Mouse (Mus musculus) layer of hippocampus, postnatal 25 days (tissue): ENCODE data around the gene Arhgap10. TPM values are rescaled to one million over a fixed set of nuclear protein-coding genes. Genes with fewer than 3 reads are reported as not detected.

Source experiments
- DNase-seq, 2 experiments: peaks; one replicate each; pipeline ENCODE4 v3.0.0; 2022; ENCODE audit warnings: mixed read lengths in 2 of 2, low spot score in 1 of 2; ENCODE audit errors: extremely low spot score in 1 of 2
- total RNA-seq, 2 experiments: library from RNA; stranded (reverse); gene quantifications; 2 replicates each; pipeline ENCODE4 v1.2.3; 2021

Arhgap10 gene
- total RNA-seq, result 1 to 10 TPM; 8.0 to 9.3 TPM

DNA sequence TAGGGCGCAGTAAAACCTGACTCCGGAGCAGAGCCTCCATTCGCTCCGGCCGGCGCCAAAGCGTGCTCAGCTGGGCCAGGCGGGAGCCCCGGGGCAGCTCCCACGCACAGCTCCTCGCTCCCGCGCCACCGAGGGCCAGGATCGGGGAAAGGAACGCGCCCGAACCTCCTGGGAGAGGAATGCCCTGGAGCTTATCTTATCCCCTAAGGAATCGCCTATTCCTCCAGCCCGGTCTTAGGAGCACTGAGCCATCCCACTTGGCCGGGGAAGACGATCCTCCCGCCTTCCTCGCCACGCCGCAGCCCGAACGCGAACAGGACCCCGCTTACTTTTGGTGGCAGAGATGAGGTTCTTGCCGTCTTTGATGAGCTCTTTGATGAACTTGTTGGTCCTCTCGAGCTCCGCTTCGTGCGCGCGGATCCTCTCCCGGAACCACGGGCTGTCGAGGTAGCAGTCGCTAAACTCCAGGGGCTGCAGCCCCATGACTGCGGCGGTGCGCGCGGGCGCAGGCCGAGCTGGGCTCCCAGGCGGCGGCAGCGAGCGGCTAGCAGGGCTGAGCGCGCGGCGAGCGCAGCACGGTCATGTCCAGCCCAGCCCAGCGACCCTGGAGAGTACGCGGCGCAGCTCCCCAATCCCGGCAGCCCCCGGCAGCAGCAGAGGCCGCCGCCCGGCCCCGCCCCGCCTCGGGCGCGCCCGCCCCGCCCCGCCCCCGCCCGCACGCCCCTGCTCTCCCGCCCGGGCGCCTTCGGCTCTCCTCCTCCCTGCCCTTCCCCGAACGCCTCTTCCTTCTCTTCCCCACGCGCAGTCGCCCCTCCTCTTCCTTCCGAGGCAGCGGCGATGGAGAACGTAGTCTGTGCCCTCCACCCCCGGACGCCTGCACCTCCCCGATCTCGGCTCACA is at the start of gene Arhgap10:
TSS of gene Arhgap10 (minus strand) at position 653 of the 900 bp plus-strand sequence.
- peak; percentile 31 to 46 for DNase-seq

DNA sequence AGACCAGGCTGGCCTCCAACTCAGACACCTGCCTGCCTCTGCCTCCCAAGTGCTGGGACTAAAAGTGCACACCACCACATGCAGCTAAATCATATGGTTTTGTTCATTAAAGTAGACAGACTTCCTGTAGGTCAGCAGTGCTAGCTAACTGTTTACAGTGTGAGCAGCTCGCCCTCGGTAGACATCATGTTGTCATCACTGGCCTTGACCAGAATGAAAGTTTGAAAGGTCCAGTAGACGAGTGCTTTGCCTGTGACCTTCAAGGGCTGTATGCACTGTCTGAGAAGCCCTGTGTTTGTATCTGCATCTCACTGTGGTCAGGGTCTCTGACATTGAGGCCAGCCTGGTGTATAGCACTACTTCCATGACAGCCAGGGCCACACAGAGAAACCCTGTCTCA is 43.7 kb upstream of the Arhgap10 start:
- DNase-seq, result no peak

DNA sequence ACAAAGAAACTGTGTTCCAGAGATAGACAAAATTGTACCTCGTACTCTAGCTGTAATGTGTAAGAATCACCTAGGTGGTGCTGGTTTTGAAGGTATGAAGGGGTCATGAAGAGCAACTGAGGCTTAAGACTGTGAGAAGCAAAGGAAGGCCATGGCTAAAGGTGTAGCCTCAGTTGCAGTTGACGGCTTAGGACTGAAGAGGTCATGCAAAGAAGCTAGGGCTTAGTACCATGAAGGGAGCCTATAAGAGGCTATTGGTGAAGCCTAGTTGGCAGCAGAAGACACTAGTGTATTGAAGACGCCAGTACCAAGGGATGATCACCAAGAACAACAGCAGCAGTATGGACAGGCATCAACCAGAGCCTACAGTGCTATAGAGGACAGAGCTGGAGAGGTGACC is 34.7 kb upstream of the Arhgap10 start:
- no peak for DNase-seq

DNA sequence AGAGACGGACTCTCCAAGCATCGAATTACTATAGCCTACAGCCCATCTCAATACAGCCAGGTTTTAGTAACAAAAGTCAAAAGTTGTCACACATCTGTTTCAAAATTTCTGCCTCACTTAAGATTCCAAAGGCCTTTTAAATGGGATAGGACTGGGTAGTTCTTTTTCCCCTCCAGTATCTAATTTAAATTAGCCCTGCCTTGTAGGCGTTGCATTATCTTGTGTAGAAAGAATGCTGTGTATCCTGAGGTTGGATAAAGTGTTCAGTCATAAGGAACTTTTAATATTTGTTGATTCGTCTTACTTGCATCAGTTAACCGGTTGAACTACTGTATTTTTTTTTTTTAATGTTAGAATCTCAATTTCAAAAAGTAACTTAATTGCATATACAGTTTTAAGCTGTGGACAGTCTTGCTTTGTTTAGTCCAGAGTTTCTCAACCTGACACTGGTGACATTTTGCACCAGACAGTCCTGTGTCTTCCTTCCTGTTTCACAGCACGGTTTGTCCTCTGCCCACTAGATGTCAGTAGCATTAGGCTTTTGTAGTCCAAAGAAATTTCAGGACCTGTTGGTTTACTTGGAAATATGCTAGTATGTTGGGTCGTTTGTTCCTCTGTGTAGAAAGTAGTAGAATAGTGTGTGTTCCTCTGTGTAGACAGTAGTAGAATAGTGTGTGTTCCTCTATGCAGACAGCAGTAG is 32.3 kb upstream of the Arhgap10 start:
- DNase-seq, result no peak

DNA sequence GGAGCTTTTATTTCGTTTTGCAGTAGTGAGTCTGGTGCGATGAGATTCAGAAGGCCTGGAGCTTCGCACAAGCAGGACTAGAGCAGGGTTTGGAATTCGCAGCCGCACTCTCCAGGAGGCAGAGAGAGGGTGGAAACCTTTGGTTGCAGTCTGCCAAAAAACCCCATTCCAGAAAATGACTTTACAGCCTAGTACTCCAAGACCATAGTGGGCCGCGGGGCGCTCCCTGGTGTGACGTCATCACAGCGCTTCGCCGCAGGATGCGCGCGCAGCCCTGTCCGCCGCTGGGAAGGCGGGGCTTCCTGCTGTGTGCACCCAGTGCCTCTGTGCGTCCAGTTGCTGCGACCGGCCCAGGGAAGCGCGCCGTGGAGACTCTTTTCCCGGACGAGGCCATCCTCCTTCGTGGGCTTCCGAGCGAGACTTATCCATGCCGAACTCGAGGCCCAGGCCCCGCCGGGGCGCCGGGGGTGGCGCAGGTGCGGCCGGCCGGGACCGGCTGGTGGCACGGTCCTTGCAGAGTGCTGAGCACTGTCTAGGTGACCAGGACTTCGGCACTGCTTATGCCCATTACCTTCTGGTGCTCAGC is 31.5 kb upstream of the Arhgap10 start, which contains the start of gene Prmt9:
TSS of gene Prmt9 (plus strand) at position 277 of the 586 bp plus-strand sequence.
- peak; percentile 93 to 94 for DNase-seq

DNA sequence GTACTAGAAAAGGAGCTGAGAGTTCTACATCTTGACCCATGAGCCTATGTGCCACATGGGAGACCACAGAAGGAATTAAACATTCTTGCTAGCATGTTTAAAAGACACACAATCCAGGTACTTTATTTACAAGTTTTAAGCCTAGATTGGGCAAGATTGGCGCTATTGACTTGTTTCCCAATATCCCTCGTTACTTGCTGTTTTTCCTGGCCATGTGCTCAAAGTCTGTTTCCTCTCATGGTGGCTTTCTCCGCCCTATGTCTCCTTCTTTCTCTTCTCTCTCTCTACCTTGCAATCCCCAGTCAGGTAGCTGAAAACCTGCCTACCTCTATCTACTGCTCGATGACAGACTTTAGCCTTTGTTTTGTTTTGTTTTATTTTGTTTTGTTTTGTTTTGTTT is 27.9 kb upstream of the Arhgap10 start:
- no peak for DNase-seq

DNA sequence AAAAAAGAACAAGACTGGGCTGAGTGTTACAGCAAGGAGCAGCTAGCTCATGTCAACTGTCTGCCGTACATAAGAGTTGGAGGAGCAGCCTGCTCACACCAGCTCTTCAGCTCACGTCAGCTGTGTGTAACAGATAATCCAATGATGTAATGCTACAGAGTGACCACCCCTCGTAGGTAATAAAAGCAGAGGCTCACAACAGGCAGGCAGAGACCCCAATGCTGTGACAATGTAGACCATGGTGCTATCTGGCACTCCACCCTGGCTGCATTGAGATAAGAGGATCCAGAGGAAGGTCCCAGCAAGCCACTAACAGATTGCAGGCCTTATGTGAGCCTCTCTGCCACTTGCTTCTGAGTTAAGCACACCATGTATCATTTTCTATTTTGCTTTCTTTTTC is 26.7 kb upstream of the Arhgap10 start:
- no peak for DNase-seq

DNA sequence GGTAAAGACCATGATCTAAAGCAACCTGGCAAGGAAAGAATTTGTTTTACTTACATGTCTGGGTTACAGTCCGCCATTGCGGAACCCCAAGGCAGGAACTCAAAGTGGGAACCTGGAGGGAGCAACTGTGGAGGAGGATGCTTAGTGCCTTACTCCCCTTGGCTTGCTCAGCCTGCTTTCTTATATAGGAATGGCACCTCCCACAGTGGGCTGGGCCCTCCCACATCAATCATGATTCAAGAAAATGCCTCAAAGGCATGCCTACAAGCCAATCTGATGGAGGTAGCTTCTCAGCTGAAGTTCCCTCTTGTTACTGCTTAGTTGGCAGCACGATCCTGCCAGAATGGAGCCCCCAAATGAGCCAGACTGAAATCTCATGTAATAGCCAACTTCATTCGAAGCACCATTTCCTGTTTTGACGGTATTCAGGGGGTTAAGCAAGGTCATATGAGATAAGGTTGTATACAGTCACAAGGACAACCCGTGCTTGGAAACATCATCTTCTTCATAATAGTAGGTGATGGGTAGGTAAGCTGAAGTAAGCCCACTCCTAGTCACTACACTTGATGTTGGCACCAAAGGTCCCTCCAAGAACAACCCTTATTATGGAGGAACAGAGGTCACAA is 25.5 kb upstream of the Arhgap10 start:
- no peak for DNase-seq

DNA sequence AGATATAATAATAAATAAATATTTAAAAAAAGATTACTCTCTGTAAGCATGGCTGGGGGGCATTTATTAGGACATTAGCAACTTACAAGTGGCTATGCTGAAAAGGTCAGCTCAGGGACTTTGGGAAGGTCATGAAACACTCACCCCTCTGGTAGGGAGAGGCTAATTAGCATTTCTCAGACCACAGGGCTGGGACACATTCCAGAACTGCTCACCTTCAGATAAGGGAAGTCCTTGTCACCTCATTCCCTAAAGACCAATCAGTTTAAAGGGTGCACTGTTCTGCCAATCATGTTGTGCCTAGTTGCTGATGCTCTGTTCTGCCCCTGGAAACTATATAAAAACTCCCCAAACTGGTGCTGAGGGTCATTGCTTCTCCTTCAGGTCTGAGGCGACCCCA is 20.5 kb upstream of the Arhgap10 start:
- no peak for DNase-seq

DNA sequence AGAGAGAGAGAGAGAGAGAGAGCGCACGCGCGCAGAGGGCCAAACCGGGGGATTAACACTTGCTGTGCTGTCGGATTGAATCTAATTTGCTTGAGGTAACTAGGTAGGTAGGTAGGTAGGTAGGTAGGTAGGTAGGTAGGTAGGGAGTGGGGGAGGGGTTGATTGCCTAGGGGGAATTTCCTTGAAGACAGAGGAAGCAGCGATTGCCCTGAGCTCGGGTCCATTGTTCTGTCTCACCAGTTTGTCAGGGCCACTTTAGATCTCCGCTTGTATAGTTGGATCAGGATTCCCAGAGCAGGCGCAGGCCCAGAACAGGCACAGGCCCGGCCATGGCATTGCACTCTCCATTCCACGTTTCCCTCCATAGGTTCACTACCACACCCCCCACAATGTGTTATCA is 19.1 kb upstream of the Arhgap10 start:
- no peak for DNase-seq

DNA sequence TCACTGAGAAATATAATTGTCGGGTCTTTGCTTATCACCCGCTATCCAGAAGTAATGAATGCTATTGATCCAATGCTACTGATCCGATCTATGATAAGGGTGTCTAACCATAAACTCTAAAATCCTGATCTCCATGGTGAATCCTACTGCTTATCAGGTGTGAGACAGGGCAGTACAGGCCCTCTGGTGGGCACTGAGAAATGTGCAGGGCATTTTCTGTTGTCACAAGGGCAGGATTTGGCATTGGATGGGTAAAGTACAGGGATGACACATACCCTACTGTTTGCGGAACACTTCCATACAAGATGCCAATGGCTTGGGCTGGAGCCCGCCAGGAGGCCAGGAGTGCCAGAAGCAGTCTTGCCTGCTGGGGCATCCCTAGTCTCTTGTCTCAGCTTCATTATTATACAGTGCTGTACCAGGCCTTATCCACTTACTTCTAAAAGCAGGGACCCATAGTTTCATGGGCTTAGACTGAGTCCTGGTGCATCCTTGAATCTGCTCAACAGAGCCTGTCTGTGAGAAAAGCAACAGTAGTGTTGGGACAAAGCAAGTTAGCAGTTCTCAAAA is 17.4 kb upstream of the Arhgap10 start:
- DNase-seq, result peak; percentile 23 to 51

DNA sequence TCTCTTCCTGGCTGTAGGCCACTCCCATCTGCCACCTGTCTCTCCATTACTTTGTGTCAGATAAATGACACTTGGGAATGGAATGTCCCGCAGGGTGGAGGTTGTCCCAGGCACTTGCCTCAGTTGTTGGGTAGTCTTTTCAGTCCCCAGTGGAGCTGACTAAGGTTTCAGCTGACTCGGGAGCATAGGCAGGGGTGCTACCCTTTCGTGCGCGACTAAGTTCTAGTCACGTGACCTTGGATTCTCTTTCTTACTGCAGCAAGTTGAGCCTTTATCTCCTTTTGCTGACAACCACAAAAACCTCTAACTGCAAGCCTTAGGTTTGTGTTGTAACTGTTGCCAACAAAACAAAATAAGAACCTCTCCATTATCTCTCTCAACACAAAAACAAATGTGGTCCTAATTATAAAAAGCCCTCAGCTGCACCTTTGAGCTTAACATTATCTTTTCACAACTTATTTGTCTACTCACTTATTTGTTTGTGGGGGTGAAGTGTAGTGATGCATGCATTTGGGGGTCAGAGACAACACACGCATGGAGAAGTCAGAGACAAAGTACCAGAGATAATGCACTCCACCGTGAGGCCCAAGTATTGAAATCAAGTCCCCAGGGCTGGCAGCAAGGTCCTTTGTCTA is 16.7 kb upstream of the Arhgap10 start:
- no peak for DNase-seq

DNA sequence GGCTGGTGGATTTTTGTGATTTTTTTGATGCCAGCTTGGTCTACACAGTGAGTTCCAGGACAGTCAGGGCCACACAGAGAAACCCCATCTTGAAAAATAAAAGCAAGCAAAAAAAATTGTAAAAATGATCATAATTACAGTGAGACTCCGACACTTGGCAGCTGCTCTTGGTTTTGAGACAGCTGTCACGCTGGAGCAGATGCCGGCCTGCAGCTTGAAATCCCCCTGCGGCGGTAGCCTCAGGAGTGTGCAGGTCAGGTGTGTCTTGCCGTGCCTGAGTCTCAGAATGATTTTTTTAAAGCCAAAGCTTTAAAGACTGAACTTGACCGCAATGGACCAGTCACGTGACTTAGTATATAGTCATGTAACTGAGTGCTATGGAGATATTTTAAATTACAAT is 8.4 kb upstream of the Arhgap10 start:
- no peak for DNase-seq

DNA sequence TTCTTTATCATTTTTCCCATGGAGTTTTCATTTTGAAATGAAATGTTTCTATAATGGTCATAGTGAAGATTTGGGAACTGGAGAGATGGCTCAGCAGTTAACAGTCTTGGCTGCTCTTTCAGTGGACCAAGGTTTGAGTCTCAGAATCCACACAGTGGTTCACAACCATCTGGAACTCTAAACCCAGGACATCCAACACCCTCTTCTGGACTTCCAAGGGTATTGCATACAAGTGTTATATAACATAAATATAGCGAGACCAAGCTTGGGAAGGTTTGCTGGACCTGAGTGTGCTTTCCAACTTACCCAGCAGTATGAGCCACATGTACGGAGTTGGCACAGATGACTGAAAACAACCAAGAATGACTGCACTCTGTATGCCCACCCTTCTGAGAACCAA is 7.2 kb upstream of the Arhgap10 start:
- DNase-seq, result no peak

DNA sequence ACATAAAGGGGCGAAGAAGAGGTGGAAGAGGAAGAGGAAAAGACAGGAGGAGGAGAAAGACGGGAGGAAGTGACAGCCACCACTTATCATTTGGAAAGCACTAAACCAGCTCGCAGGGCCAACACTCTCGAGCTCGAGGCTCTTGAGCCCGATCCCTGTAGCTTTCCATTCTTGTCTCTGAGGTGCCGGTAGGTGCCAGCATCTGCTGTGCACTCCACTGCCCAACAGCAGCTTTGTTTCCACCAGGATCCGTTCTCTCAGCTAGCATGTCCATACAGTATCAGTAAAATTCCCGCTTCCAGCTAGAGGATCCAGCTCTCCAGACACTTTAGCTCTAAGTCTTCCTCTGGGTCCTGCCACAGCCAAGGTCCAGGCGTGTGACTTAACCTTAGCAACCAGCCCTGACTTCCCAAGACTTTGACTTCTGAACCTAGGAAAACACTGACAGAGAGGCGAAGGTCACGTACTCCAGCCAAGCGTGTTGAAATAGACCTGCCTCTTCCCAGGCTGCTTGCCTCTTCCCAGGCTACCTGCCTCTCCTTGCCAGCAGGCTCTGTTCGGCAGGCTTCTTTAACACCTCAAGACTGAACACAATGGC is 6.4 kb upstream of the Arhgap10 start:
- DNase-seq, result no peak

DNA sequence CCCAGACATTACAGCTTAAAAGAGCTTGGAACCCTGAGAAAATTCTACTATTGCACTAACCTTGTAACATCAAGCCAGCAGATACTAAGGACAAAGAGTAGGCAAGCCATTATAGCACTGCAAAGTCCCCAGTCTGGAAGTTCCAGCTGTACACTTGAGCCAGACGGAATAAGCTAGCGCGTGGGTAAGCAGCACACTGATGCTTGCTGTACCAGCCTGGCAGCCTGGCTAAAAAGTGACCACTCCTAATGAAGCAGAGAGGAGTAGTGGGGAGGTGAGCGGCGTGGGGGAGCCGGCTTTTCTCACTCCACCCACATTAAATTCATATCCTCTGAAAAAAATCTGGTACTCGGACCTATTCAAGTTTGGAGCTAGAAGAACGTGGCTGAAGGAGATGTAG is 5.2 kb upstream of the Arhgap10 start:
- DNase-seq, result no peak

DNA sequence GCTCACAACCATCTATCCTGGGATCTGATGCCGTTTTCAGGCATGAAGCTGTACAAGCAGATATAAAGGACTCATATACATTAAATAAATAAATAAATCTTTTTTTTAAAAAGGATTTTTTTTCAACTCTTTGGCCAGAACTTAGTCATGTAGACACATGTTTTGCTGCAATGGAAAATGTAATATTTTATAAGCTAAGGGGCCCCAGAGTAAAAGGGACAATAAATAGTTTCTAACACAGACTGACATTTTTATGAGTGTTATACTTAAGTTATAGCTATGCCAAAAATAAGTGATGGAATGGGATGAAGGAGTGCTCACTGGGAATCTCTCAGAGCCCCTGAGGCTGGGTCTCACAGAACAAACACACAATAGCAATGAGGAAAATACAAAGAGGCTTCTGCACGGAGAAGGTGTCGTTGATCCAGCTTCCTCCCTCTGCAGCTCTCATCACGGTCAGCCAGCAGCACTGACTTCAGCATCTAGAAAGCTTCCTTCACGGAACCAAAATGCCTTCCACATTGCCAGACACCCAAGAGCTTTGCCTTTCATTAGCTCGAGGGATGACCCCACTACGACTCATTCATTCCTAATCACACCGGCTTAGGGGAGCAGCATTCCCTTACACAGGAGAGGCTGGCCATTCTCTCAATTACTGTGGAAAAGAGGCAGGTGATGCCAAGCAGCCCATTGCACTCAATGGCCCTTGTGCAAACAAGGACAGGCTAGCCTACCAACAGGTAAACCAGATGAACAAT is 3.5 kb upstream of the Arhgap10 start:
- no peak for DNase-seq

DNA sequence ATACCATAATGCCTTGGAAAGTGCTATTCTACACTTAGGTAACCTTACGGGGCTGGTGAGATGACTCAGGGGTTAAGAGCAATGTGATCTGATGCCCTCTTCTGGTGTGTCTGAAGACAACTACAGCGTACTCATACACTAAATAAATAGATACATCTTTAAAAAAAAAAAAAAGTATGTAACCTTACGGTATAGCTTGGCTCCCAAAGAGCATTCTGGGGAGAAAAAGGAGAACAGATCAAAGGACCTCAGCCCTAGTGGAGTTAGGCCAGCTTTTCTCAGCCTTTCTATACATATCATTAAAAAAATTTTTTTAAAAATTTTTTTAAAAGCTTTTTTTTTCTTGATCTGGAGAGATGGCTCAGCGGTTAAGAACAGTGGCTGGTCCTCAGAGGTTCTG is 2.8 kb upstream of the Arhgap10 start:
- no peak for DNase-seq
